In genomic region chr12:112796551-112797510, GRCm38 (mm10) we compare ENCODE assay signal across 15 mouse cellular contexts. TPM values are rescaled to one million over a fixed set of nuclear protein-coding genes. Genes with fewer than 3 reads are reported as not detected.
DNase-seq lines count a peak whose midpoint lies in the region; TF ChIP-seq lines count a peak whose summit lies in the region.
"Had no signal": no experiment of that assay in that cellular context is flagged by ENCODE, and none has a peak within 500 bp of the region (broad histone marks: within the 10 kb centered on the region; RNA-seq: fewer than 3 reads in every experiment).

No protein-coding gene starts in this region.

- 57% methylated on average over 17 of the region's 17 CpGs for WGBS in olfactory bulb, adult 2 months
- 66% methylated on average over 17 of the region's 17 CpGs for WGBS in cerebellum, adult 2 months

- intact Hi-C loops in gastrocnemius, adult 2 months (cut with DNase I): no loop called here

- peaks cover 62% of the 10 kb centered on the region for H3K4me1 ChIP-seq in olfactory bulb, adult 2 months (ENCODE audit: control insufficient read depth, insufficient read depth, low read length)
- peaks cover 5% of the 10 kb centered on the region for H3K4me1 ChIP-seq in cerebellum, adult 2 months (ENCODE audit: control insufficient read depth, insufficient read depth, low read length)

- no peak for TF ChIP-seq POLR2A in olfactory bulb, adult 2 months (IDR thresholded peaks at IDR 0.05; ENCODE audit: insufficient read depth, low read depth, low read length)
- TF ChIP-seq POLR2A in cerebellum, adult 2 months (IDR thresholded peaks at IDR 0.05; ENCODE audit: borderline replicate concordance, insufficient read depth, low read length): no peak

- DNase-seq in gastrocnemius, adult 2 months: no peak
- DNase-seq in gastrocnemius, postnatal 4 days (ENCODE audit: low spot score in 2 of 2): no peak
- peak; percentile 23 for DNase-seq in lung, postnatal 36 days
- DNase-seq in lung, postnatal 14 days: no peak
- peak; percentile 74 for DNase-seq in Muller cell, postnatal 12 days (ENCODE audit: inconsistent ontology term)
- no peak for DNase-seq in left cerebral cortex, adult 8-10 months (ENCODE audit: low spot score in 2 of 2)
- DNase-seq in cerebellum, adult 2 months: no peak
- DNase-seq: cerebellum, adult 9-10 months; kidney, postnatal 36 days; thymus, postnatal 36 days had no signal

- no peak overlapping the region; the same call in 1 of the 2 replicates for H3K4me3 ChIP-seq in gastrocnemius, adult 2 months
- no peak overlapping the region; the same call in 1 of the 2 replicates for H3K4me3 ChIP-seq in olfactory bulb, adult 2 months (ENCODE audit: insufficient read depth, low read depth, low read length)
- H3K4me3 ChIP-seq in cerebellum, adult 2 months (replicated peaks; ENCODE audit: insufficient read depth, low read depth, low read length): no peak overlapping the region
- H3K4me3 ChIP-seq: forebrain, embryonic 10.5 days; heart, embryonic 10.5 days had no signal

- no peaks in the 10 kb centered on the region for H3K27me3 ChIP-seq in cerebellum, adult 2 months (ENCODE audit: control insufficient read depth, insufficient read depth, low read length)
- H3K27me3 ChIP-seq: Patski had no signal

- H3K27ac ChIP-seq in gastrocnemius, adult 2 months: peak overlapping the region; percentile 75
- peak overlapping the region; percentile 37 for H3K27ac ChIP-seq in olfactory bulb, adult 2 months (ENCODE audit: insufficient read depth, low read depth, low read length)
- H3K27ac ChIP-seq in cerebellum, adult 2 months (ENCODE audit: insufficient read depth, low read length): no peak overlapping the region
- H3K27ac ChIP-seq: forebrain, embryonic 10.5 days; hindbrain, embryonic 14.5 days had no signal

- TF ChIP-seq CTCF in gastrocnemius, adult 2 months (IDR thresholded peaks at IDR 0.05): no peak
- TF ChIP-seq CTCF in olfactory bulb, adult 2 months (IDR thresholded peaks at IDR 0.05; ENCODE audit: insufficient read depth, low read depth, low read length): no peak
- TF ChIP-seq CTCF in cerebellum, adult 2 months (IDR thresholded peaks at IDR 0.05; ENCODE audit: borderline replicate concordance, insufficient read depth, low read depth, low read length): no peak

RNA-seq across cellular contexts. Expression of gene Ahnak2, which starts 5.6 kb away (rescaled TPM):
- total RNA-seq in gastrocnemius, adult 2 months (2021): 1 to 10 TPM; 5.0 to 8.5 TPM
- 10 to 100 TPM; 26.7 to 32.1 TPM for total RNA-seq in gastrocnemius, postnatal 4 days (2021)
- polyA plus RNA-seq in olfactory bulb, adult 2 months (2012; ENCODE audit: insufficient read depth, insufficient read length, low replicate concordance, missing spikeins): not detected in 2 replicates
- total RNA-seq in left cerebral cortex, adult 8-10 months (2022): 1 to 10 TPM; 7.5 to 9.3 (median 8.1) TPM
- polyA plus RNA-seq in cerebellum, adult 2 months (2012; rRNA removed): 11.0 and 14.7 TPM in 2 replicates

RNA-seq across cellular contexts. Expression of gene Clba1, which starts 11.9 kb away (rescaled TPM):
- total RNA-seq in gastrocnemius, adult 2 months (2021): under 1 TPM; 0.20 to 0.36 TPM
- total RNA-seq in gastrocnemius, postnatal 4 days (2021): 1 to 10 TPM in 1 of 2 experiments, under 1 TPM in 1; 0.96 to 1.4 TPM
- polyA plus RNA-seq in olfactory bulb, adult 2 months (2012; ENCODE audit: insufficient read depth, insufficient read length, low replicate concordance, missing spikeins): not detected in 2 replicates
- 10 to 100 TPM; 15.1 to 16.5 (median 16.1) TPM for total RNA-seq in left cerebral cortex, adult 8-10 months (2022)
- polyA plus RNA-seq in cerebellum, adult 2 months (2012; rRNA removed): 6.5 and 7.6 TPM in 2 replicates

RNA-seq across cellular contexts. Expression of gene Cdca4, which starts 32.4 kb away (rescaled TPM):
- total RNA-seq in gastrocnemius, adult 2 months (2021): 1 to 10 TPM; 3.0 to 3.1 TPM
- 10 to 100 TPM; 17.1 to 20.6 TPM for total RNA-seq in gastrocnemius, postnatal 4 days (2021)
- not detected in 2 replicates for polyA plus RNA-seq in olfactory bulb, adult 2 months (2012; ENCODE audit: insufficient read depth, insufficient read length, low replicate concordance, missing spikeins)
- 10 to 100 TPM in 3 of 4 experiments, 1 to 10 TPM in 1; 9.5 to 12.3 (median 10.2) TPM for total RNA-seq in left cerebral cortex, adult 8-10 months (2022)
- polyA plus RNA-seq in cerebellum, adult 2 months (2012; rRNA removed): 9.3 and 9.8 TPM in 2 replicates

RNA-seq across cellular contexts. Expression of gene Pld4, which starts 36.4 kb away (rescaled TPM):
- 1 to 10 TPM; 1.7 to 4.0 TPM for total RNA-seq in gastrocnemius, adult 2 months (2021)
- 10 to 100 TPM; 12.5 TPM for total RNA-seq in gastrocnemius, postnatal 4 days (2021)
- not detected in 2 replicates for polyA plus RNA-seq in olfactory bulb, adult 2 months (2012; ENCODE audit: insufficient read depth, insufficient read length, low replicate concordance, missing spikeins)
- 10 to 100 TPM in 3 of 4 experiments, 1 to 10 TPM in 1; 10.0 to 22.8 (median 16.5) TPM for total RNA-seq in left cerebral cortex, adult 8-10 months (2022)
- polyA plus RNA-seq in cerebellum, adult 2 months (2012; rRNA removed): 6.7 and 7.8 TPM in 2 replicates

Comparison
In these comparisons a context has a peak if more than half of its experiments do, and no peak if none do; other contexts are left out.
1. DNase-seq: peak in lung, postnatal 36 days (single experiment) and Muller cell, postnatal 12 days (single experiment); none in gastrocnemius, adult 2 months (single experiment), gastrocnemius, postnatal 4 days (0 of 2), lung, postnatal 14 days (single experiment), left cerebral cortex, adult 8-10 months (0 of 2) and cerebellum, adult 2 months (0 of 2).
2. RNA of gene Clba1, which starts 11.9 kb away (total RNA-seq): 15.1 to 16.5 TPM in left cerebral cortex, adult 8-10 months; 0.96 to 1.4 TPM in gastrocnemius, postnatal 4 days and 0.20 to 0.36 TPM in gastrocnemius, adult 2 months; every median in the first group is over 4 times any median in the second.